Mouse (Mus musculus) thymus, postnatal 10 days (tissue): Measurements from ENCODE around the gene Trcg1.

Source experiments
- DNase-seq, 2 experiments: peaks; one replicate each; pipeline ENCODE4 v3.0.0; 2021; ENCODE audit warnings: low spot score in 2 of 2

Gene Trcg1

GRCm38 (mm10) chr9:57295666-57296065 is 59.3 kb downstream of the Trcg1 start:
- no peak for DNase-seq

GRCm38 (mm10) chr9:57296277-57296676 is 59.9 kb downstream of the Trcg1 start:
- DNase-seq = no peak

GRCm38 (mm10) chr9:57297938-57298337 is 61.6 kb downstream of the Trcg1 start:
- no peak for DNase-seq
